Mouse (Mus musculus) liver, adult 2 months (tissue): ENCODE measurements around the gene Glycam1. TPM values are rescaled to one million over a fixed set of nuclear protein-coding genes. Genes with fewer than 3 reads are reported as not detected.
A peak's percentile ranks its signal among the peaks of the same experiment; 100 is the strongest.

Experiments used
- DNase-seq: peaks from one replicate; pipeline ENCODE4 v3.0.0-alpha.2; 2011; ENCODE audit warnings: low read depth, low spot score; ENCODE audit errors: extremely low read depth
- H3K27ac ChIP-seq: fragments of 200-500 bp; replicated peaks from 2 replicates; pipeline ENCODE4 v1.5.1; 2012; ENCODE audit warnings: low read depth, mild to moderate bottlenecking, control low read depth, inconsistent platforms, low read length; ENCODE audit not compliant: insufficient read depth
- H3K27me3 ChIP-seq: fragments of 200-500 bp; 2 replicates; pipeline ENCODE4 v1.6.1; 2012; ENCODE audit warnings: mild to moderate bottlenecking, moderate library complexity, low read length, inconsistent platforms; ENCODE audit not compliant: control insufficient read depth, insufficient read depth
- H3K36me3 ChIP-seq: fragments of 200-500 bp; 2 replicates; pipeline ENCODE4 v1.6.1; 2012; ENCODE audit warnings: low read length, inconsistent platforms; ENCODE audit not compliant: control insufficient read depth, insufficient read depth
- H3K4me1 ChIP-seq: fragments of 200-500 bp; 2 replicates; pipeline ENCODE4 v1.6.1; 2011; ENCODE audit warnings: low read length; ENCODE audit not compliant: control insufficient read depth, insufficient read depth
- H3K4me3 ChIP-seq: fragments of 200-500 bp; 2 replicates; pipeline ENCODE4 v1.5.1; 2011; ENCODE audit warnings: low read depth, mild to moderate bottlenecking, control low read depth, low read length, moderate library complexity; ENCODE audit not compliant: insufficient read depth
- H3K79me2 ChIP-seq: fragments of 200-500 bp; 2 replicates; pipeline ENCODE4 v1.6.1; 2012; ENCODE audit warnings: inconsistent platforms, mild to moderate bottlenecking, low read length, moderate library complexity; ENCODE audit not compliant: control insufficient read depth, insufficient read depth
- H3K9ac ChIP-seq: fragments of 200-500 bp; 2 replicates; pipeline ENCODE4 v1.6.1; 2012; ENCODE audit warnings: low read depth, mild to moderate bottlenecking, control low read depth, inconsistent platforms, low read length
- CTCF ChIP-seq: fragments of 200-500 bp; IDR thresholded peaks from 2 replicates; pipeline ENCODE4 v1.5.1; 2011; ENCODE audit warnings: low read depth, low read length, control low read depth
- POLR2A ChIP-seq: fragments of 200-500 bp; IDR thresholded peaks from 2 replicates; pipeline ENCODE4 v1.6.1; 2011; ENCODE audit warnings: low read length, control low read depth; ENCODE audit not compliant: insufficient read depth; ENCODE audit errors: extremely low read depth
- WGBS: fragments of 180-500 bp; shearing (Covaris S2); methylation state at CpG from one replicate; pipeline ENCODE4 v1.1.7; 2018; 5-methylcytosine and 5-hydroxymethylcytosine counted together
- polyA plus RNA-seq: library from polyadenylated mRNA; depleted of rRNA; stranded (reverse); fragments of >200 nt; gene quantifications from 2 replicates; pipeline ENCODE4 v1.2.3, GENCODE M21; 2012
- total RNA-seq: library from RNA; depleted of rRNA; stranded (reverse); fragments of >200 nt; gene quantifications from 2 replicates; pipeline ENCODE4 v1.2.3, GENCODE M21; 2014

Glycam1 gene
- total and polyA plus RNA-seq, 2 experiments, result not detected

DNA sequence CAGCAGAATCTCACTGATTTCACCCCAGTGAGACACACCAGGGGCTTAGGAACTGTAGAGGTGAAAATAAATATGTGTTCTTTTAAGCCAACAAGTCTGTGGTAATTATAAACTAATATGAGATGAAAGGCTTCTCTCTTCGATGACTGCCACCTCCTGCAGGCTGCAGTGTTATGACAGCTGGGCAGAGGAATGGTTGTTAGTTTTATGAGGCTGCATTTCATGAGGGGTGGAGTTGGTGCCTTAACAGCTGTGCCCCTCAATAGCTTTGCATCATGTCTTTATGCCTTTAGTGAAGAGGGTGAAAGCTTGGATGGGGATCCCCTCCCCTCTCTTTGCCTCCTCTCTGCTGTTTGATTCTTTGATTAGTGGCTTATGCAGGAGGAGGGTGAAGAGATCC is 13.8 kb downstream of the Glycam1 start:
- no peak overlapping the region for H3K9ac ChIP-seq
- H3K27me3 ChIP-seq, result no peaks in the 10 kb centered on the region
- no peak for TF ChIP-seq CTCF
- no peak for TF ChIP-seq POLR2A
- H3K79me2 ChIP-seq, result no peaks in the 10 kb centered on the region
- DNase-seq, result no peak
- 28% methylated on average over 1 of the region's 1 CpGs for WGBS
- H3K4me3 ChIP-seq, result no peak overlapping the region
- H3K4me1 ChIP-seq, result no peaks in the 10 kb centered on the region
- no peaks in the 10 kb centered on the region for H3K36me3 ChIP-seq
- H3K27ac ChIP-seq, result no peak overlapping the region

DNA sequence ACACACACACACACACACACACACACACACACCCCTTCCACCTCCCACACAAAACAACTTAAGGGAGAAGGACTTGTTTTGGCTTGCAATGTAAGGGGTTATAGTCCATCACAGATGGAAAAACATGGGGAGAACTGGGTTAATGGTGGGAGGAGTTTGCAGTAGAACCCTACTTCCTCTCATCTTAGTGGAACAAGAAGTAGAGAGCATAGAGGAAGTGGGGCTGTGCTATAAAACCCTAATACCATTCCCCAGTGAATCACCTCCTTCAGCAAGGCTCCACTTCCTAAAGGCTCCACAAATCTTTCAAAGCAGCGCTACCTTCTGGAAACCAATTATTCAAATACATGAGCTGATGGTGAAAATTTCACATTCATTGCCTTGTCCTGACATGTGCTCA is 15.4 kb downstream of the Glycam1 start:
- no peak overlapping the region for H3K27ac ChIP-seq
- H3K36me3 ChIP-seq, result no peaks in the 10 kb centered on the region
- WGBS, result 89% methylated on average over 1 of the region's 1 CpGs
- no peak for TF ChIP-seq POLR2A
- H3K4me1 ChIP-seq, result no peaks in the 10 kb centered on the region
- no peak overlapping the region for H3K9ac ChIP-seq
- no peaks in the 10 kb centered on the region for H3K27me3 ChIP-seq
- no peak overlapping the region for H3K4me3 ChIP-seq
- H3K79me2 ChIP-seq, result no peaks in the 10 kb centered on the region
- DNase-seq, result peak; percentile 9

DNA sequence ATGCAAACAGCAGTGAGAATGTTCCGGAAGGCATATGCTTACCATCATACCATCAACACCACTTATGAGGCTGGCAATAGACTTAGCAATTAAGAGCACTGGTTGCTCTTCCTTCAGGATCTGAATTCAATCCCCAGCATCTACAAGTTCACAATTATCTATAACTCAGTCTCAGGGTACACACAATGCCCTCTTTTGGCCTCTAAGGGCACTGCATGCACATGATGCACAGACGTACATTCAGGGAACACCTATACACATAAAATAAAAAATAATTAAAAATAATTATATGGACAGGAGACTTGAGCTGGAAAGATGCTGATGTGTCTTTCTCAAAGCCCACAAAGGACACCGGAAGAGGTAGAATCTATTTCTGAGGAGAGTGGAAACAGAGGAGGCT is 16.9 kb downstream of the Glycam1 start:
- TF ChIP-seq CTCF (no peak), POLR2A (no peak)
- 84% methylated on average over 3 of the region's 3 CpGs for WGBS
- Histone ChIP-seq H3K27me3 (no peaks in the 10 kb centered on the region), H3K9ac (no peak overlapping the region), H3K36me3 (no peaks in the 10 kb centered on the region), H3K27ac (no peak overlapping the region), H3K4me1 (no peaks in the 10 kb centered on the region), H3K79me2 (no peaks in the 10 kb centered on the region), H3K4me3 (no peak overlapping the region)
- DNase-seq, result no peak

DNA sequence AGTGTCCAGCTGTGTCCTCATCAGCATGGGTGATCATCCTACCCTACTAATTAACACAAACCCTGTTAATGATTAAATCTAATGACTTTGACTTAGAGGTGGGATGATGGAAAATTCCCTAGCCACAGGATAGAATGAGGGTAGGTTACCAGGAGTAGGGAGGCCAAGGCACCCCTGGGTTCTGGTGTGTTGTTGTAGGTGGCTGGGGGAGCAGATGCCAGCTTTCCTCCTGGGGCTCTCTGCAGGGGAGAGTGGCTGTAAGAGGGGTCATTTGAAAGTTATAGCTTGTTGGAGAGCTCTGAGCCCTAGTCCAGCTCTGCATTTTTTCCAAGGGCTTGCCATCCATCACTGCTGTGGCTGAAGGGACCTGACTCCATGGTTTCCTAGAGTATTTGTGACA is 22.4 kb downstream of the Glycam1 start:
- no peak for DNase-seq
- Histone ChIP-seq H3K9ac (no peak overlapping the region), H3K27me3 (0 out of 2 replicates have a peak, but pooled peaks cover 7% of the 10 kb centered on the region), H3K27ac (no peak overlapping the region), H3K79me2 (no peaks in the 10 kb centered on the region), H3K4me3 (no peak overlapping the region), H3K36me3 (no peaks in the 10 kb centered on the region), H3K4me1 (no peaks in the 10 kb centered on the region)
- TF ChIP-seq CTCF, result no peak
- no peak for TF ChIP-seq POLR2A

DNA sequence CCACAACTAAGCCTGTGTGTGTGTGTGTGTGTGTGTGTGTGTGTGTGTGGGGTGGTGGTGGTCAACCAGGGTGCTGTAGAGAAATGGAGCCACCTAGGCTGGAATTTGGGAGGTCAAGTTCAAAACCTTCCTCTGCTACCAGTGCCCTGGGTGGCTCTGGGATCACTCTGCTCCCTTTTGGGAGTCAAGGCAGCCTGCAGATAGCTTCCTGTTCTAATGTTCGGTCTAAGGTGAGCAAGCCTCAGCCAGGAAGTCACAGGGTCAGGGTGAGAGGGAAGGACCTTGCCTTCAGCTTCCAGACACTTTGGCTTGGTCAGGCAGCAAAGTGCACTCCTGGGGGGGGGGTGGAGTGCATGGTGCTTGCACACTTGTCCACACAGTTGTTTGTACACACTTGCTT is 24.2 kb downstream of the Glycam1 start:
- TF ChIP-seq CTCF (no peak), POLR2A (no peak)
- H3K27me3 ChIP-seq, result peaks cover 12% of the 10 kb centered on the region; the same call in 1 of the 2 replicates
- no peak for DNase-seq
- H3K4me1 ChIP-seq, result no peaks in the 10 kb centered on the region
- H3K27ac ChIP-seq, result no peak overlapping the region
- no peaks in the 10 kb centered on the region for H3K36me3 ChIP-seq
- 82% methylated on average over 1 of the region's 1 CpGs for WGBS
- no peaks in the 10 kb centered on the region for H3K79me2 ChIP-seq
- H3K4me3 ChIP-seq, result no peak overlapping the region
- no peak overlapping the region for H3K9ac ChIP-seq

DNA sequence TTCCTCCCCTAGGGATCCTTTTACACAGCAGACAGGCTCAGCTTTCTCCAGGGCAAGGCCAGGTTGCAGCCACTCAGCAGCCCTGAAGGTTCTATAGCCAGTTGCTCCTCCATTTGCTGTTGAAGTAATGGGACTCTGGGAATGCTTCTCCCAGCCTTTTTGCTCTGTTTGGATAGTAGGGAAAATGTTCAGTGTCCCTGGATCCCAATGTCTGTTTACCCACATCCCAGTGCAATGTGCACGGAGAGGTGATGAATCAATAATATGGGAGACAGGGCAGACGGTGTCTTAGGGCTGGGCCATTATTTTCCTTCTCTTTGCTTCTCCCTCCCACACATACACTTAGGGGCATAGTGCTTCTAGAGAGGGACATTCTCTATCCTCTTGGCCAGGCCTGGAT is 25.6 kb downstream of the Glycam1 start:
- Histone ChIP-seq H3K36me3 (no peaks in the 10 kb centered on the region), H3K79me2 (no peaks in the 10 kb centered on the region), H3K4me3 (no peak overlapping the region), H3K27me3 (peaks cover 12% of the 10 kb centered on the region; the same call in 1 of the 2 replicates), H3K9ac (no peak overlapping the region), H3K27ac (no peak overlapping the region), H3K4me1 (no peaks in the 10 kb centered on the region)
- no peak for DNase-seq
- TF ChIP-seq POLR2A, result no peak
- TF ChIP-seq CTCF, result no peak
- 28% methylated on average over 2 of the region's 2 CpGs for WGBS
